Mouse (Mus musculus) left cerebral cortex, postnatal 10 days (tissue): ENCODE data around the gene Cx3cl1. TPM values are rescaled to one million over a fixed set of nuclear protein-coding genes. Genes with fewer than 3 reads are reported as not detected.

Experiments used
- DNase-seq, 2 experiments: peaks; one replicate each; pipeline ENCODE4 v3.0.0; 2021 to 2022; ENCODE audit warnings: low spot score in 2 of 2, mixed read lengths in 1 of 2; ENCODE audit errors: extremely low spot score in 1 of 2
- intact Hi-C: fragments of 180-260 bp; cut with DNase I; formaldehyde crosslinking; loops from one replicate; pipeline ENCODE4 v1.15.1; 2025
- total RNA-seq, 2 experiments: library from RNA; stranded (reverse); gene quantifications; 2 replicates each; pipeline ENCODE4 v1.2.3; 2021

Cx3cl1 gene
- total RNA-seq, 2 experiments from 2014 or later, result 417 to 438 TPM

- no peak for DNase-seq
- intact Hi-C loops, result no loop called here
Measured at GRCm38 (mm10) chr8:94767035-94767434, 4.8 kb upstream of the Cx3cl1 start.

DNA sequence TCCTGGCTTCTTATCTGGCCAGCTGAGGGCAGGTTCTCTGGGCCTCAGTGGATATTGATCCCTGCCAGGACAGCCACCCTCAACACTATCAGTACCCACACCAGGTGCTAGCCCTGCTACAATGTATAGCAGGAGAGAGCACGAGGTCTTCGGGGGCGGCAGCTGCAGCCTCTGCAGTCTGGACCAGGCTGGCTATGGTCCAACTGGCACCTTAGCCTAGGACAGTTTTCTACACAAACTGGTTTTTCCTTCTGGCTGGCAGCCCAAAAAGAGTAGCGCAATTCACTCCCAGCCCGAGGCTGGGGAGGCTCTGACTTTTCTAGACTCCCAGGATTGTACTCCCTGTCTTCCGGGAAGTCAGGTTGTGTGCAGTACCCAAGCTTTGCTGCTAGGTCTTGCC lies 864 bp upstream of the Cx3cl1 start:
- intact Hi-C loops, result loop anchor here (5.0 kb wide), 2 partner anchors 41 to 64 kb away; partner anchors contain the start of gene Ccl17
- DNase-seq, result peak in 1 of 2 experiments; percentile 68

DNA sequence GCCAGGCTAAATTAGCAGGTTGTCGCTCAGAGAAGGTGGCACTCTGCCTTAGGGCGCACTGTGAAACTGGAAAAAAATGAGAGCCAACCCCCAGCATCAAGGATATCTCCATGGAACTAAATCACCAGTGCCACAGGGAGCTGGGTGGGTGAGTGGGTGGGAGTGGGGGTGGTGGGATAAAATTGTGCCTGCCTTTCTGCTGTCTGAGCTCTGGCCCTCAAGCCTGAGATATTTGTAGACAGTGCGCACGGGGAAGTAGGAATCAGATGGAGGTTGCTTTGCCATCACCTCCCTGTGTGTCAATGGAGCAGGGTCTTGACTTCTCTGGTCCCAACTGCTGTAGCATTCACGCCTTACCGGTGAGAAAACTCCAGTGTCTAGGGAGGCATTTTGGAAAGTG lies 1.2 kb downstream of the Cx3cl1 start:
- no peak for DNase-seq
- intact Hi-C loops, result loop anchor here (5.0 kb wide), 2 partner anchors 39 to 66 kb away; partner anchors contain the start of gene Ccl17

DNA sequence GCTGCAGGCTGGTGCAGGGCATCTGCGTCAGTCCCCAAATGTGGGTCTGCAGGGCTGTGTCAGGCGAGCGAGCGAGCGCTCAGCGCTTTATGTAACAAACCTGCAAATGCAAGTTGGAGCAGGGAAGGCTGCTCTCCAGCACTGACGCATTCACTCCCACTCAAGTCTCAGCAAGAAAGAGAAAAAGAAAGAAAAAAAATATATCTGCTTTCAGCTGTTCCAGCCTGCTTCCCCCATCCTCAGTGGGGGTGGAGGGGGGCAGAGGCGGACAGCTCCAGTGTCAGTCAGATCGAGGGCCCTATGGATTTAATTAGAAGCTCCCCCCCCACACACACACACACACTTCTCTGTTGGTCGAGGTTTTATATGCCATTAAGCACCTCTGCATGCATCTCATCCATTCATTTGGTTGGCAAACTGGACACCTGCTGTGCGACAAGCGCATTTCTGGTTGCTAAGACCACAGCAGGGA lies 1.9 kb downstream of the Cx3cl1 start:
- intact Hi-C loops, result loop anchor here (5.0 kb wide), 2 partner anchors 39 to 66 kb away; partner anchors contain the start of gene Ccl17
- DNase-seq, result peak; percentile 63 to 71

- intact Hi-C loops, result loop anchor here (5.0 kb wide), 2 partner anchors 38 to 67 kb away; partner anchors contain the start of gene Ccl17
- no peak for DNase-seq
Measured at GRCm38 (mm10) chr8:94774601-94775000, 2.8 kb downstream of the Cx3cl1 start.

DNA sequence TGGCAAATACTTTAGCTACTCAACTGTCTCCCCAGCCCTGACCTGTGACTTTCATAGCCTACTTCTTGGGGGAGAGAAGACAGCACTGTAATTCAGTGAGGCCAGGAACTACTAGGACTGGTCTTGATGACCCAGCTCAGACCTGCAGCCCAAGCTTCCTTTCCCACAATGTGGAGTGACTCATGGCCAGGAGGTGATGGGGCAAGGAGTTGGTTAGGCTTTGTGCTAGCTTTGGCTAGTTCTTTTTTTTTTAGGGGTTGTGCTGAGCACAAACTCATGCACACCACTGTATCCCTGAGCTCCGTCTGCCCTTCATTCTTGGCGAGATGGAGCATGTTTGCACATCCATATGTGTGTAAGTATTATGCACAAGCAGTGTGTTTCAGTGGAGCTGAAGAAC lies 4.5 kb downstream of the Cx3cl1 start:
- no peak for DNase-seq

DNA sequence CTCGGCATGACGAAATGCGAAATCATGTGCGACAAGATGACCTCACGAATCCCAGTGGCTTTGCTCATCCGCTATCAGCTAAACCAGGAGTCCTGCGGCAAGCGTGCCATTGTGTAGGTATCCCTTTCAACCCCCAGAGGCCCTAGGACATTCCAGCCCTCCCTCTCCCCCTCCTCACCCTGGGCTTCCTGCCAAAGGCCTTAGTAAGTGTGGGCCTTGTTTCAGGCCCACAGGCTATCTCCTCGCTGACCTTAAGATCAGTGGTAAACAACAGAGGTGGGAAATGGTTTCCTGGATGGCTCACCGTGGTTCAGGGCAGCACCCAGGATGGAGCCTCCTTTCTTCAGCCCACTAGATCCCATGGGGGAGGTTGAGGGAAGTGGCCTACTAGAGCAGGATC lies 6.2 kb downstream of the Cx3cl1 start:
- no peak for DNase-seq
- intact Hi-C loops, result no loop called here

More for the DNA sequence above, 4.5 kb downstream of the Cx3cl1 start:
- intact Hi-C loops, result no loop called here

GRCm38 (mm10) chr8:94778473-94778872 lies 6.7 kb downstream of the Cx3cl1 start:
- peak in 1 of 2 experiments; percentile 69 for DNase-seq
- intact Hi-C loops, result no loop called here

GRCm38 (mm10) chr8:94778895-94779533 lies 7.2 kb downstream of the Cx3cl1 start:
- no peak for DNase-seq
- intact Hi-C loops, result no loop called here

DNA sequence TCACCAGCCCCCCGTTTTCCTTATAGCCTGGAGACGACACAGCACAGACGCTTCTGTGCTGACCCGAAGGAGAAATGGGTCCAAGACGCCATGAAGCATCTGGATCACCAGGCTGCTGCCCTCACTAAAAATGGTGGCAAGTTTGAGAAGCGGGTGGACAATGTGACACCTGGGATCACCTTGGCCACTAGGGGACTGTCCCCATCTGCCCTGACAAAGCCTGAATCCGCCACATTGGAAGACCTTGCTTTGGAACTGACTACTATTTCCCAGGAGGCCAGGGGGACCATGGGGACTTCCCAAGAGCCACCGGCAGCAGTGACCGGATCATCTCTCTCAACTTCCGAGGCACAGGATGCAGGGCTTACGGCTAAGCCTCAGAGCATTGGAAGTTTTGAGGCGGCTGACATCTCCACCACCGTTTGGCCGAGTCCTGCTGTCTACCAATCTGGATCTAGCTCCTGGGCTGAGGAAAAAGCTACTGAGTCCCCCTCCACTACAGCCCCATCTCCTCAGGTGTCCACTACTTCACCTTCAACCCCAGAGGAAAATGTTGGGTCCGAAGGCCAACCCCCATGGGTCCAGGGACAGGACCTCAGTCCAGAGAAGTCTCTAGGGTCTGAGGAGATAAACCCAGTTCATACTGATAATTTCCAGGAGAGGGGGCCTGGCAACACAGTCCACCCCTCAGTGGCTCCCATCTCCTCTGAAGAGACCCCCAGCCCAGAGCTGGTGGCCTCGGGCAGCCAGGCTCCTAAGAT lies 7.9 kb downstream of the Cx3cl1 start:
- intact Hi-C loops, result no loop called here
- no peak for DNase-seq

DNA sequence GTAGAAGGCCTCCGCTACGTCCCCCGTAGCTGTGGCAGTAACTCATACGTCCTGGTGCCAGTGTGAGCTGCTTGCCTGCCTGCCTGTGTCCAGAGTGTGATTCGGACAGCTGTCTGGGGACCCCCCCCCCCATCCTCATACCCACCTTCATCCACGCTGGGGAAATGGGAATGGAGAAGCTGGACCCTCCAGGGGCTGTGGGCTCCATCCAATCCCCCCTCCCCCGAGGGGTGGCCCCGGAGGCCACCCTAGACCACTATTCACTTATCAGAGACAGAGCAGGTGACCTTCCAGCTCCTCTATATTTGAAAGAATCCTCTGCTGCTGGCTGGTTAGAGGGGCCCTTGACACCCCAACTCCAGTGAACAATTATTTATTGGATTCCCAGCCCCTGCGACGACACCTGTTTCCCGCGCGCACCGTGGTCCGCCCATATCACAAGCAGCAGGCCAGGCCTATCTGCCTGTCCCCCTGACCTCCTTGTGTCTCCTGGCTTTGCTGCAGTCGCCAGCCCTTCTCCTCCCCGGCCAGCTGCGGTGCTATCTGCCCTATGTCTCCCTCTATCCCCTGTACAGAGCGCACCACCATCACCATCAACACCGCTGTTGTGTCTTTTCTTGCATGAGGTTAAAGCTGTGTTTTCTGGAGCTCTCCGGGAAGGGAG lies 8.8 kb downstream of the Cx3cl1 start:
- intact Hi-C loops, result no loop called here
- no peak for DNase-seq

GRCm38 (mm10) chr8:94781155-94781837 lies 9.5 kb downstream of the Cx3cl1 start:
- intact Hi-C loops, result no loop called here
- no peak for DNase-seq

- intact Hi-C loops, result no loop called here
- DNase-seq, result no peak
Measured at GRCm38 (mm10) chr8:94781838-94782235, 10.0 kb downstream of the Cx3cl1 start.

DNA sequence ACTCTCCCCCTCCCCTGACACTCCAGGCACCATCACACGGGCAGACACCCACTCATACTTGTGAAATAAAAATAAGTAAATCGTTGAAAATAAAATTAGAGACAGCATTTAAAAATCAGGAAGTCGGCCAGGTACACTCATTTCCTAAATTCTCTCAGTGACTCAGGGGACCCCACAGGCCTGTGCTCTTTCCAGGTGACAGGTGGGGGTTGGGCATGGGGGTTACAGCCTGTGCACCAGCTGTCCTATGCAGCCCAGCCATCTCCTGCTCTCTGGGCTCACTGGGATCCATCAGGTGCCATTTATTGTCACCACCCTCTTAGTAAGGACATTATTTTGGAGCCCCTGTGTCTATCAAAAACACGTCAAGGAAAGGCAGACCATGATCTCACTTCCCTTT lies 12.1 kb downstream of the Cx3cl1 start:
- DNase-seq, result no peak
- intact Hi-C loops, result no loop called here

DNA sequence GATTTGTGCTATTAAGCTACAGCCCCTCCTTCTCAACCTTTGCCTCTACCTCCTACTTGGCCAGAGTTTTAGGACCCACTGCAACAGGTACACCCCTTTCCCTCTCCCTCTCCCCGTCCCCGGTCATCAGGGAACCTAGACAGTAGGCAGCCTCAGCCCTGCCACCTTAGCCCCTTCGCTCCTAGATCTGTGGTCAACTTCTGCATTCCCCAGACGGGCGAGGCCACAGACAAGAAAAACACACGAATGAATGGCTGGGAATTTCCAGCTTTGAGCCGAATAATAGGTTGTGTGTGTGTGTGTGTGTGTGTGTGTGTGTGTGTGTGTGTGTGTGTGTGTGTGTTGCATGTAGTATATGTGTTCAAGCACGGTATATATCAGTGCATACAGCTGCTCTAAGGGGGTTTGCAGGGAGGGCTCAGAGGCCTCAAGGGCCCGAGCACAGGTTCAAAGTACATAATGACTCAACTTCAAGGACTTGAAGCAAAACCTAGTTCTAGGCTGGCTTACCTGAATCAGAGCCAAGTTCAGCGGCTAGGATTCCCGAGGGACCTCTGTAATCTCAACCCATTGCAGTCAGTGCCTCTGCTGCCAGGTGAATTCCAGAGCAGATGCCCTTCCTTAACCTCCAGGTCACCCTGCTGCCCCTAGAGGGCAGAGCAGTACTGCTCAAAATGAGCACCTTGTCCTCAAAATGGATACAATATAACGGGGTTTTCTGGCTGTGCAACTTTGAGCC lies 13.6 kb downstream of the Cx3cl1 start:
- peak in 1 of 2 experiments; percentile 51 for DNase-seq
- intact Hi-C loops, result no loop called here

GRCm38 (mm10) chr8:94785995-94786595 lies 14.3 kb downstream of the Cx3cl1 start:
- DNase-seq, result no peak
- intact Hi-C loops, result no loop called here

- peak in 1 of 2 experiments; percentile 42 for DNase-seq
- intact Hi-C loops, result no loop called here
Measured at GRCm38 (mm10) chr8:94787524-94788501, 16.0 kb downstream of the Cx3cl1 start.
